12 mouse cellular contexts compared by ENCODE assay signal in genomic region chr7:112035804-112036203, GRCm38 (mm10). TPM values are rescaled to one million over a fixed set of nuclear protein-coding genes. Genes with fewer than 3 reads are reported as not detected.
DNase-seq lines count a peak whose midpoint lies in the region; ATAC-seq and TF ChIP-seq lines count a peak whose summit lies in the region.
"Had no signal": no experiment of that assay in that cellular context is flagged by ENCODE, and none has a peak within 500 bp of the region (broad histone marks: within the 10 kb centered on the region; RNA-seq: fewer than 3 reads in every experiment).

No protein-coding gene starts in this region.

- H3K9me3 ChIP-seq in MEL (replicated peaks; ENCODE audit: insufficient read depth, low read length): no peaks in the 10 kb centered on the region
- no peaks in the 10 kb centered on the region for H3K9me3 ChIP-seq in heart, embryonic 14.5 days (ENCODE audit: control insufficient read depth, low read length)
- H3K9me3 ChIP-seq: kidney, embryonic 15.5 days had no signal

- no peak for TF ChIP-seq EP300 in heart, adult 2 months (IDR thresholded peaks at IDR 0.05; ENCODE audit: insufficient read depth, low read depth, low read length)
- peak; percentile 46 to 70 for TF ChIP-seq EP300 in MEL (IDR thresholded peaks at IDR 0.05; ENCODE audit: low read depth in 1 of 2, low read length in 2 of 2)

- no peak for TF ChIP-seq CTCF in heart, adult 2 months (IDR thresholded peaks at IDR 0.05)
- no peak for TF ChIP-seq CTCF in MEL (IDR thresholded peaks at IDR 0.05 in 2 of 3, conservative IDR thresholded peaks at IDR 0.05 in 1 of 3; ENCODE audit: control insufficient read depth in 1 of 3, insufficient read depth in 1 of 3, low read depth in 2 of 3, low read length in 3 of 3, poor library complexity in 1 of 3, severe bottlenecking in 1 of 3)
- TF ChIP-seq CTCF in kidney, adult 2 months (conservative IDR thresholded peaks at IDR 0.05; ENCODE audit: insufficient read depth, insufficient read length, low read depth, low read length): no peak

- no peak overlapping the region for H3K4me3 ChIP-seq in heart, adult 2 months
- peak overlapping the region in 1 of 2 experiments; percentile 44; a peak in 1 of 4 replicates for H3K4me3 ChIP-seq in MEL (ENCODE audit: control insufficient read depth in 1 of 2, insufficient read depth in 1 of 2, low read depth in 2 of 2, low read length in 2 of 2)
- H3K4me3 ChIP-seq in heart, embryonic 14.5 days (ENCODE audit: control insufficient read depth in 1 of 2, insufficient read depth in 1 of 2, low read depth in 1 of 2, low read length in 2 of 2): no peak overlapping the region
- no peak overlapping the region for H3K4me3 ChIP-seq in kidney, adult 2 months (ENCODE audit: insufficient read depth, low read depth, low read length)
- H3K4me3 ChIP-seq: kidney, embryonic 15.5 days had no signal

- no peak; the same call in 1 of the 2 replicates for ATAC-seq in heart, embryonic 14.5 days (ENCODE audit: insufficient number of reproducible peaks, insufficient read depth, low FRiP score, low read depth)
- ATAC-seq in megakaryocyte, adult 5-6 weeks (ENCODE audit: poor library complexity, severe bottlenecking): peak; percentile 80

- H3K4me1 ChIP-seq in heart, adult 2 months (ENCODE audit: control insufficient read depth, insufficient read depth, low read length): peaks cover 7% of the 10 kb centered on the region
- H3K4me1 ChIP-seq in MEL (ENCODE audit: control insufficient read depth in 1 of 2, insufficient read depth in 2 of 2, low read length in 2 of 2): peaks cover 19 to 30% of the 10 kb centered on the region in 2 experiments
- peaks cover 0 to 43% of the 10 kb centered on the region in 2 experiments; a peak in 3 of 4 replicates for H3K4me1 ChIP-seq in heart, embryonic 14.5 days (ENCODE audit: control insufficient read depth in 2 of 2, insufficient read depth in 2 of 2, low read length in 2 of 2)
- peaks cover 14% of the 10 kb centered on the region for H3K4me1 ChIP-seq in kidney, adult 2 months (ENCODE audit: control insufficient read depth, insufficient read depth, low read length)

- H3K27ac ChIP-seq in heart, adult 2 months: peak overlapping the region; percentile 72
- peak overlapping the region; percentile 88 for H3K27ac ChIP-seq in MEL (ENCODE audit: control insufficient read depth, low read depth, low read length)
- H3K27ac ChIP-seq in heart, embryonic 14.5 days (replicated peaks in 1 of 2; ENCODE audit: control insufficient read depth in 1 of 2, insufficient read depth in 1 of 2, low read depth in 2 of 2, low read length in 2 of 2): peak overlapping the region; percentile 82 to 91
- no peak overlapping the region for H3K27ac ChIP-seq in kidney, adult 2 months (ENCODE audit: insufficient read depth, low read depth, low read length)
- H3K27ac ChIP-seq: kidney, embryonic 15.5 days had no signal

- H3K4me2 ChIP-seq in heart, embryonic 14.5 days (ENCODE audit: low read length): peak overlapping the region; percentile 38; the same call in 1 of the 2 replicates
- H3K4me2 ChIP-seq: kidney, embryonic 15.5 days had no signal

- 5% methylated on average over 2 of the region's 2 CpGs for WGBS in heart, adult 2 months
- 2% methylated on average over 2 of the region's 2 CpGs for WGBS in heart, embryonic 14.5 days
- WGBS in kidney, adult 2 months: 16% methylated on average over 2 of the region's 2 CpGs

- no peak for TF ChIP-seq RAD21 in MEL (IDR thresholded peaks at IDR 0.05; ENCODE audit: low read depth, low read length)

- H3K79me2 ChIP-seq in heart, adult 2 months (replicated peaks; ENCODE audit: control insufficient read depth, insufficient read depth, low read length): peaks cover 11% of the 10 kb centered on the region; the same call in 1 of the 2 replicates
- peaks cover 68% of the 10 kb centered on the region for H3K79me2 ChIP-seq in MEL (ENCODE audit: control insufficient read depth, insufficient read depth, low read length, poor library complexity)

- no peak for TF ChIP-seq POLR2A in heart, adult 2 months (IDR thresholded peaks at IDR 0.05; ENCODE audit: insufficient read depth, low read depth, low read length)
- no peak for TF ChIP-seq POLR2A in MEL (IDR thresholded peaks at IDR 0.05; ENCODE audit: control insufficient read depth in 1 of 2, insufficient read depth in 1 of 2, low read depth in 1 of 2, low read length in 2 of 2, poor library complexity in 1 of 2)
- TF ChIP-seq POLR2A in kidney, adult 2 months (IDR thresholded peaks at IDR 0.05; ENCODE audit: low read depth, low read length): no peak

- no peak overlapping the region for H3K9ac ChIP-seq in heart, adult 2 months (ENCODE audit: low read depth, low read length)
- H3K9ac ChIP-seq in MEL (ENCODE audit: control insufficient read depth, low read depth, low read length, poor library complexity, severe bottlenecking): peak overlapping the region; percentile 38; the same call in 1 of the 2 replicates
- no peak overlapping the region for H3K9ac ChIP-seq in heart, embryonic 14.5 days (ENCODE audit: low read length)
- H3K9ac ChIP-seq: kidney, embryonic 15.5 days had no signal

- no peaks in the 10 kb centered on the region for H3K27me3 ChIP-seq in heart, adult 2 months (ENCODE audit: control insufficient read depth, insufficient read depth, low read length)
- H3K27me3 ChIP-seq in MEL (ENCODE audit: control insufficient read depth in 1 of 2, insufficient read depth in 2 of 2, low read length in 2 of 2): no peaks in the 10 kb centered on the region
- no peaks in the 10 kb centered on the region for H3K27me3 ChIP-seq in heart, embryonic 14.5 days (ENCODE audit: control insufficient read depth, insufficient read depth, low read length)
- no peaks in the 10 kb centered on the region for H3K27me3 ChIP-seq in kidney, adult 2 months (replicated peaks; ENCODE audit: control insufficient read depth, insufficient read depth, low read length)
- H3K27me3 ChIP-seq: CH12.LX; kidney, embryonic 15.5 days had no signal

- peaks cover 22% of the 10 kb centered on the region for H3K36me3 ChIP-seq in heart, adult 2 months (ENCODE audit: control insufficient read depth, insufficient read depth, low read length)
- peaks cover 3 to 49% of the 10 kb centered on the region in 2 experiments; a peak in 3 of 4 replicates for H3K36me3 ChIP-seq in MEL (ENCODE audit: control insufficient read depth in 1 of 2, insufficient read depth in 2 of 2, low read length in 2 of 2)
- H3K36me3 ChIP-seq in heart, embryonic 14.5 days (ENCODE audit: control insufficient read depth, insufficient read depth, low read length): peaks cover 8% of the 10 kb centered on the region; the same call in 1 of the 2 replicates
- H3K36me3 ChIP-seq in kidney, adult 2 months (ENCODE audit: control insufficient read depth, insufficient read depth, low read length): no peaks in the 10 kb centered on the region
- H3K36me3 ChIP-seq: kidney, embryonic 15.5 days had no signal

- intact Hi-C loops in heart, adult 2 months (cut with DNase I): no loop called here
- intact Hi-C loops in heart, postnatal 14 days (cut with DNase I): no loop called here

- peak in 1 of 2 experiments; percentile 15 for DNase-seq in heart, adult 2 months
- no peak for DNase-seq in heart, postnatal 14 days
- DNase-seq in MEL (ENCODE audit: low read depth, low spot score): peak; percentile 69
- no peak for DNase-seq in natural killer cell, adult 2 months (ENCODE audit: low spot score in 2 of 2)
- DNase-seq in kidney, postnatal 14 days: no peak
- DNase-seq in kidney, adult 2 months: no peak
- DNase-seq: cerebellum, adult 18-20 months; midbrain, embryonic 14.5 days had no signal

TF ChIP-seq in MEL, 35 proteins besides CTCF, POLR2A, EP300 and RAD21:
- TF ChIP-seq BHLHE40 (IDR thresholded peaks at IDR 0.05; ENCODE audit: borderline replicate concordance, low read depth, low read length): no peak
- TF ChIP-seq MAX (IDR thresholded peaks at IDR 0.05; ENCODE audit: low read length): no peak
- TF ChIP-seq TCF12 (IDR thresholded peaks at IDR 0.05; ENCODE audit: low read depth, low read length): peak; percentile 38; the same call in 1 of the 2 replicates
- TF ChIP-seq TBP (IDR thresholded peaks at IDR 0.05; ENCODE audit: low read depth, low read length): no peak
- peak; percentile 88 for TF ChIP-seq MYB (IDR thresholded peaks at IDR 0.05; ENCODE audit: low read depth, low read length)
- TF ChIP-seq GATA1 (IDR thresholded peaks at IDR 0.05; ENCODE audit: low read depth, low read length): peak; percentile 51; the same call in 1 of the 2 replicates
- peak; percentile 41 for TF ChIP-seq TAL1 (IDR thresholded peaks at IDR 0.05; ENCODE audit: low read length)
- TF ChIP-seq ETS1 (IDR thresholded peaks at IDR 0.05; ENCODE audit: low read depth, low read length): peak; percentile 93
- TF ChIP-seq SMC3 (IDR thresholded peaks at IDR 0.05; ENCODE audit: low read depth, low read length): no peak
- TF ChIP-seq CHD2 (IDR thresholded peaks at IDR 0.05; ENCODE audit: low read length): no peak

RNA-seq across cellular contexts. Expression of gene Usp47, which starts 12.5 kb away (rescaled TPM):
- total RNA-seq in heart, adult 2 months (2021): 10 to 100 TPM; 78.0 to 90.2 TPM
- 15.7 and 33.8 TPM in 2 replicates for polyA plus RNA-seq in heart, adult 2 months (2012; rRNA removed)
- 10 to 100 TPM; 65.8 to 66.1 TPM for total RNA-seq in heart, postnatal 14 days (2021)
- 47.8 and 51.1 TPM in 2 replicates for total RNA-seq in MEL (2012; rRNA removed)
- 100 to 1,000 TPM in 1 of 2 experiments, 10 to 100 TPM in 1; 37.3 to 122 TPM for polyA plus RNA-seq in MEL (2012; ENCODE audit: insufficient read depth in 1 of 2, insufficient read length in 2 of 2, low read depth in 1 of 2, low replicate concordance in 2 of 2, missing spikeins in 1 of 2)
- 77.7 and 79.5 TPM in 2 replicates for polyA plus RNA-seq in heart, embryonic 14.5 days (2014; fragmentation: Nextera tagmentation; extraction: Ambion mirVana)
- 46.7 and 50.4 TPM in 2 replicates for total RNA-seq in megakaryocyte, adult 5-6 weeks (2015)
- total RNA-seq in megakaryocyte, adult 5-6 weeks (2017): 106 and 112 TPM in 2 replicates
- 11.5 and 15.5 TPM in 2 replicates for polyA plus RNA-seq in kidney, adult 2 months (2012; rRNA removed)
